In genomic region chr2:116075902-116076301, GRCm38 (mm10) we compare ENCODE assay signal across 8 mouse cellular contexts. TPM values are rescaled to one million over a fixed set of nuclear protein-coding genes. Genes with fewer than 3 reads are reported as not detected.
A peak's percentile ranks its signal among the peaks of the same experiment; 100 is the strongest.
DNase-seq lines count a peak whose midpoint lies in the region; ATAC-seq and TF ChIP-seq lines count a peak whose summit lies in the region.

No protein-coding gene starts in this region.

- DNase-seq in thymus, postnatal 4 days = peak; percentile 10
- DNase-seq in thymus, postnatal 36 days = no peak
- DNase-seq in embryonic facial prominence, embryonic 14.5 days (ENCODE audit: low spot score) = peak; percentile 88
- peak; percentile 80 for DNase-seq in hindbrain, embryonic 10.5 days (ENCODE audit: low spot score)
- DNase-seq in limb, embryonic 14.5 days (ENCODE audit: low spot score) = peak; percentile 61
- DNase-seq in layer of hippocampus, adult 8-10 months (ENCODE audit: low spot score in 2 of 2) = no peak
- no peak for DNase-seq in right cerebral cortex, adult 18-20 months

- no peak for TF ChIP-seq POLR2A in limb, embryonic 14.5 days (IDR thresholded peaks at IDR 0.05; ENCODE audit: borderline replicate concordance, extremely low read depth, insufficient read depth, insufficient read length)

- peak; percentile 80 for ATAC-seq in embryonic facial prominence, embryonic 14.5 days (ENCODE audit: low read depth)
- peak; percentile 38; the same call in 1 of the 2 replicates for ATAC-seq in limb, embryonic 14.5 days (ENCODE audit: low FRiP score, low read depth)
- peak; percentile 79 for ATAC-seq in midbrain, embryonic 16.5 days

- H3K4me2 ChIP-seq in embryonic facial prominence, embryonic 14.5 days (ENCODE audit: low read depth, low read length) = peak overlapping the region; percentile 79
- peak overlapping the region; percentile 68 for H3K4me2 ChIP-seq in limb, embryonic 14.5 days (replicated peaks; ENCODE audit: low read depth, low read length, severe bottlenecking)
- H3K4me2 ChIP-seq in midbrain, embryonic 16.5 days (ENCODE audit: low read length) = peak overlapping the region; percentile 80

- peak overlapping the region; percentile 19; the same call in 1 of the 2 replicates for H3K27ac ChIP-seq in embryonic facial prominence, embryonic 14.5 days (replicated peaks; ENCODE audit: low read depth, low read length)
- peak overlapping the region; percentile 78 for H3K27ac ChIP-seq in hindbrain, embryonic 10.5 days
- H3K27ac ChIP-seq in limb, embryonic 14.5 days (replicated peaks; ENCODE audit: low read depth, low read length) = no peak overlapping the region
- H3K27ac ChIP-seq in midbrain, embryonic 16.5 days (ENCODE audit: low read length) = peak overlapping the region; percentile 71

- H3K4me1 ChIP-seq in embryonic facial prominence, embryonic 14.5 days (ENCODE audit: control insufficient read depth, insufficient read depth, low read length) = peaks cover 8% of the 10 kb centered on the region; the same call in 1 of the 2 replicates
- H3K4me1 ChIP-seq in hindbrain, embryonic 10.5 days (replicated peaks) = peaks cover 39% of the 10 kb centered on the region
- peaks cover 8% of the 10 kb centered on the region for H3K4me1 ChIP-seq in limb, embryonic 14.5 days (ENCODE audit: control insufficient read depth, insufficient read depth, low read length)
- peaks cover 14% of the 10 kb centered on the region for H3K4me1 ChIP-seq in midbrain, embryonic 16.5 days (ENCODE audit: control insufficient read depth, insufficient read depth, low read length)

- WGBS in embryonic facial prominence, embryonic 14.5 days = under 1% methylated on average over 23 of the region's 23 CpGs
- under 1% methylated on average over 23 of the region's 23 CpGs for WGBS in hindbrain, embryonic 10.5 days
- 2% methylated on average over 23 of the region's 23 CpGs for WGBS in limb, embryonic 14.5 days
- whole genome bisulfite sequencing in midbrain, embryonic 16.5 days = under 1% methylated on average over 23 of the region's 23 CpGs

- H3K36me3 ChIP-seq in embryonic facial prominence, embryonic 14.5 days (ENCODE audit: control insufficient read depth, insufficient read depth, low read length) = no peaks in the 10 kb centered on the region
- no peaks in the 10 kb centered on the region for H3K36me3 ChIP-seq in hindbrain, embryonic 10.5 days
- H3K36me3 ChIP-seq in limb, embryonic 14.5 days (ENCODE audit: control insufficient read depth, insufficient read depth, low read length) = no peaks in the 10 kb centered on the region
- no peaks in the 10 kb centered on the region for H3K36me3 ChIP-seq in midbrain, embryonic 16.5 days (ENCODE audit: control insufficient read depth, insufficient read depth, low read length)

- no peaks in the 10 kb centered on the region for H3K9me3 ChIP-seq in embryonic facial prominence, embryonic 14.5 days (ENCODE audit: control insufficient read depth, low read length)
- H3K9me3 ChIP-seq in hindbrain, embryonic 10.5 days = 0 out of 2 replicates have a peak, but pooled peaks cover under 1% of the 10 kb centered on the region
- H3K9me3 ChIP-seq in limb, embryonic 14.5 days (ENCODE audit: control insufficient read depth, low read length) = no peaks in the 10 kb centered on the region
- no peaks in the 10 kb centered on the region for H3K9me3 ChIP-seq in midbrain, embryonic 16.5 days (replicated peaks; ENCODE audit: control insufficient read depth, low read length, poor library complexity, severe bottlenecking)

- H3K4me3 ChIP-seq in embryonic facial prominence, embryonic 14.5 days (ENCODE audit: low read depth, low read length) = peak overlapping the region; percentile 45
- peak overlapping the region; percentile 52 for H3K4me3 ChIP-seq in hindbrain, embryonic 10.5 days
- peak overlapping the region; percentile 43 for H3K4me3 ChIP-seq in limb, embryonic 14.5 days (replicated peaks; ENCODE audit: low read length)
- H3K4me3 ChIP-seq in midbrain, embryonic 16.5 days (ENCODE audit: low read depth, low read length) = peak overlapping the region; percentile 37

- H3K9ac ChIP-seq in embryonic facial prominence, embryonic 14.5 days (ENCODE audit: low read depth, low read length) = peak overlapping the region; percentile 58
- peak overlapping the region; percentile 31; the same call in 1 of the 2 replicates for H3K9ac ChIP-seq in limb, embryonic 14.5 days (ENCODE audit: low read depth, low read length, severe bottlenecking)
- peak overlapping the region; percentile 60 for H3K9ac ChIP-seq in midbrain, embryonic 16.5 days (ENCODE audit: low read depth, low read length)

- H3K27me3 ChIP-seq in embryonic facial prominence, embryonic 14.5 days (replicated peaks; ENCODE audit: control insufficient read depth, insufficient read depth, low read length) = peaks cover 43% of the 10 kb centered on the region
- H3K27me3 ChIP-seq in hindbrain, embryonic 10.5 days (ENCODE audit: insufficient read depth, poor library complexity, severe bottlenecking) = peaks cover 58% of the 10 kb centered on the region
- H3K27me3 ChIP-seq in limb, embryonic 14.5 days (ENCODE audit: control insufficient read depth, insufficient read depth, low read length) = peaks cover 68% of the 10 kb centered on the region
- H3K27me3 ChIP-seq in midbrain, embryonic 16.5 days (ENCODE audit: control insufficient read depth, insufficient read depth, low read depth, low read length) = peaks cover 5% of the 10 kb centered on the region; the same call in 1 of the 2 replicates

RNA-seq across cellular contexts. Expression of gene Meis2, which starts 10.3 kb away (rescaled TPM):
- polyA plus RNA-seq in embryonic facial prominence, embryonic 14.5 days (2014; fragmentation: Nextera tagmentation; extraction: Ambion mirVana) = 30.4 and 40.4 TPM in 2 replicates
- 61.3 and 91.1 TPM in 2 replicates for polyA plus RNA-seq in hindbrain, embryonic 10.5 days (2016; fragmentation: Nextera tagmentation; extraction: Ambion mirVana)
- polyA plus RNA-seq in limb, embryonic 14.5 days (2012; rRNA removed) = 16.2 and 26.2 TPM in 2 replicates
- 17.3 and 17.9 TPM in 2 replicates for polyA plus RNA-seq in limb, embryonic 14.5 days (2014; fragmentation: Nextera tagmentation; extraction: Ambion mirVana)
- 62.5 and 70.2 TPM in 2 replicates for polyA plus RNA-seq in midbrain, embryonic 16.5 days (2015; fragmentation: Nextera tagmentation; extraction: Ambion mirVana)
- total RNA-seq in layer of hippocampus, adult 8-10 months (2022) = 10 to 100 TPM; 43.4 to 69.1 (median 50.4) TPM

Comparison
In these comparisons a context has a peak if more than half of its experiments do, and no peak if none do; other contexts are left out.
1. DNase-seq: peak in thymus, postnatal 4 days (single experiment), embryonic facial prominence, embryonic 14.5 days (single experiment), hindbrain, embryonic 10.5 days (single experiment) and limb, embryonic 14.5 days (single experiment); none in thymus, postnatal 36 days (0 of 2), layer of hippocampus, adult 8-10 months (0 of 2) and right cerebral cortex, adult 18-20 months (single experiment).
2. Peak in every context shown above with its lines, with median percentiles within 50 percentile points of each other: ATAC-seq, H3K4me2 ChIP-seq, H3K4me3 ChIP-seq and H3K9ac ChIP-seq.